Mouse (Mus musculus): Measurements from ENCODE around the gene P2ry12.

DNA sequence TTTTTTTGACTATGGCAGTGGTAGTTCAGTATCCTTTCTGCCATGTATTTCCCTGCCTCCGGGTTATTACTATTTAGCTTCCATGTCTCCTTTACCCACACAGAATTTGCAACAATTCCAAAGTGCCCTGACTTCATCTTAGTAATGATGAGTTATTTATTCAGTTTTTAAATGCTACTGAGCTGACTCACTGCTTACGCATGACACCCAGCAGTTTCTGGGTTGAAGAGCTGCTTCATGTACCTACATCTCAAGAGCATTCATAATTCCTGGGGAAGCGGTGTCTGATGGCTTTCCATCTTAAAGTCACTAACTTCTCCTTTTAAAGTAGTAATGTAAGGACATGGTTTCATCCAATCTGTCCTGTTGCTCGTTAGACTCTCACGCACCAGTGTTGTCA, 42.3 kb upstream of the P2ry12 start:
- TF ChIP-seq GATA1 (IDR thresholded peaks at IDR 0.05; ENCODE audit: low read length) = no peak
- no peak for TF ChIP-seq TAL1 (IDR thresholded peaks at IDR 0.05; ENCODE audit: low read length)
